Mouse (Mus musculus): ENCODE measurements at regions not wholly inside any gene's neighbourhood (a gene's known extent, or its start where the extent isn't known, plus 50 kb on each side); places are given as distances from the start of the nearest gene placed in this dataset.

DNA sequence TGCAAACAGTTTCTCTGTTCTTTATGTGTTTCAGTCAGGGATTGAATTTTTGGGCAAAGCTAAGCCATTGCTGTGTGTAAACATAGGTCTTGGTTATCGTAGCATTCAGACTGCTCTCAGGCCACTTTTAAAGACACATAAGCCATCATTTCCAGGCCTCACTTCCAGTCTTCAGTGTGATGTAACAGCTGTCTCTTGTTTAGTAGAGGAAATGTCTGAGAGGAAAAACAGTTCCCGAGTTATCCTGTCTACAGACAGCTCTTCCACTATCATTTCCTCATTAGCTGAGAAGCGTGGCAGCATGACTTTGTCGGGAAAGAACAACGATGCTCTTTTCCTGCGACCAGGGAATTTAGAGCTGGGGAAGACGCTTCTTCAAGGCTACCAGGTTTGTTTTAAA, 196.9 kb downstream of the Fam198b start:
- TF ChIP-seq CTCF (IDR thresholded peaks at IDR 0.05; ENCODE audit: low read depth) (no peak), EP300 (IDR thresholded peaks at IDR 0.05; ENCODE audit: low read depth) (no peak)

Measured in heart, postnatal 0 days (tissue).